Mouse (Mus musculus) gastrocnemius, postnatal 36 days (tissue): Measurements from ENCODE around the gene Six3. TPM values are rescaled to one million over a fixed set of nuclear protein-coding genes. Genes with fewer than 3 reads are reported as not detected.

Experiments
- DNase-seq, 2 experiments: peaks; one replicate each; pipeline ENCODE4 v3.0.0; 2022
- intact Hi-C: fragments of 180-260 bp; cut with DNase I; formaldehyde crosslinking; loops from one replicate; pipeline ENCODE4 v1.15.1; 2025
- long read RNA-seq, 2 experiments: library from polyadenylated mRNA; stranded (forward); transcript quantifications; one replicate each; pipeline ENCODE4 v2.0.0; 2021
- total RNA-seq, 2 experiments: library from RNA; stranded (reverse); gene quantifications; 2 replicates each; pipeline ENCODE4 v1.2.3; 2021

The Six3 gene
- total RNA-seq = not detected
- long read RNA-seq, experiment 1 = 0 reads
- long read RNA-seq, experiment 2 = 0 reads

DNA sequence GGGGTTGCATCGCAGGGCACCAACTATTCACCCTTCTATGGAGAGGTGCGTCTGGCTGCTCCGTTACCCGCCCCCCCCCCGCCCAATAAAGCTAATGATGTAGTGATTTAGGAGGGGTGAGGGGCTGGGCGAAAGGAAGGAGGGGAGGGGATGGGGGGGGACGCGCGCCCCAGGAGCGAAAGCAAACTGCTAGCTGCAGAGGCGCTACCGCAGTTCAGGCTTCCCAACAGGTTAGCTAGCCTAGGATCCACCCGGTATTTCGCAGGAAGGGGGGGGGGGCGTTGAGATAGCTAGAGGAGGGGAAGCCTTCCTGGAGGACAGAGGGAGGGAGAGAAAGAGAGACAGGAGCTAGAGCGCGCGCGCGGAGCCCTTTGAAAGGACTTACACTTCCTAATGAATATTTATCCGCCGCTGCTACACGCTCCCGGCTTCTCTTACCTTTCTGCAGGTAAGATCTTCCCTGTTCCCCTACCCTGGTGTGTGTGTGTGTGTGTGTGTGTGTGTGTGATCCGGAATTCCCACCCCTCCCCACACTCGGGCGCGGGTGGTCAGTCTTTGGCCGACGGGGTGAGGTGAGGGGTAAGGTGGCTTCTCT, at the start of gene Six3:
Six3 (plus strand) TSS at position 343 of the 595 bp plus-strand sequence.
- intact Hi-C loops = no loop called here
- DNase-seq = no peak

DNA sequence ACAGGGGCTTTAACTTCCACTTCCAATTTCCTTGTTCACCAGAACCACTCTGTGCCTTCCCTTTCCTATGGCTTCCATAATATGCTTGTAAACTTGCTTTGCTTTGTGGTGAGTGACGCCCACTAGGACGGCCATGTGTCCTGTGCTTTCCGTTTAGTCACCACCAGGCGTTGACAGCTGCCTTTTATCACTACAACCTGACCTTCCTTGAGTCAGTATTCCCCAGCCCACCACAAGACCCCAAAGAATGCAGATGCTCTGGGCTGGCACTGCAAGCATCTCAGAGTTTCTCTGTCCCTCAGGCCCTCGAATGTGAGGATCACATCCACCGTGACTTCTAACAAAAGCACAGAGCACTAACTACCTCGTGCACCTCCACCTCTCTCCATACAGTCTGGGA, 49.3 kb upstream of the Six3 start:
- intact Hi-C loops = no loop called here
- DNase-seq = no peak

DNA sequence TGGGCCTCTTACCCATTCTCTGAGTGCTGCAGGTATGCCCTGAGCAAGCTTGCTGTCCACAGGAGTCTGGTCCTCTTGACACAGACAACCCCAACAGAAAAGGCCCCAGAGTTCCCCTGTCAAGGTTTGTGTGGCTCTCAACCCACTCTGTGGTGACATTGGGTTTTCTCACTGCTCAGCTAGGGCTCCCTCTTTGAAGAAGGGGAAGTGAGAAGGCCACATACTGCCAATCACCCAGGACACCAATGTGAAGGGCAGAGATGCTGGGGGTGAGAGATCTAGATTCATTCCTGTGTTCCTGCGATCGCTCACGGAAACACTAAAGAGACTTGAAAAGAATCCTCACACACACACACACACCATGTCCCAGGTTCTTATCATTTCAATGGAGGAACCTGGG, 39.4 kb upstream of the Six3 start:
- intact Hi-C loops = no loop called here
- DNase-seq = no peak

DNA sequence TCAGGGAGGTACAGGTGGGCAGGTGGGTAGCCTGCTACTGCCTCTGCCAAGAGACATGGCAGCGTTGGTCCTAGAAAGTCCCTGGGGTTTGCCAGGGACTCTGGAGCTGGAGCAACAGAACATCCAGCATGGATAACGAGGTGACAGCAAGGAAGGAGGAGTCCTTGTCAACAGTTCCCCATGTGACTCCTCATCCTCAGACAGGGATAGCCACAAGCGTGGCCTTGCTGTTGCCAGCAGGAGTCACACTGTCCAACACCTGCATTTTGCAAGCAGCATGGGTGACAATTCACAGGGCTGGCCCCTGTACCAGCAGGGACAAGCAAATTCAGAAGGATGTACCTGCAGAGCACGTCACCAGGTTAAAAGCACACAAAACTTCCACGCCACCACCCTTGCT, 35.1 kb upstream of the Six3 start:
- intact Hi-C loops = no loop called here
- no peak for DNase-seq

DNA sequence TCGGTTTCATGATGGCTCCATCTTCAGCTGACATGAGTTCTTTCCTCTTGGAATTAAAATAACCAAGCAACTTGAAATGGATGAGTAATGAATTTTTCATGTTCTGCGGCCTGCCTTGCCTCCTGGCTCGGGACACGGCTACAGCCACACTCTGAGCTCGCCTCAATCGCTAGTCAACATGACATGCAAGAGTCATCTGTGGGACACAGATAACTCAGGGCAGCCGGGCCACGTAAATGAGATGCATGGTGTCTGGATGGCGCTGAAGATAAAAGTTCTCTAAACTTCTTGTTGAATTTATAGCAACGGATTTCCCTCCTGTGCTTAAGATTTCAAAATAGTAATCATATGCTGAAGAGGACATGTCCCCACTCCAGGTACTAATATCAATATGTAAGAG, 34.1 kb upstream of the Six3 start:
- no peak for DNase-seq
- intact Hi-C loops = no loop called here

DNA sequence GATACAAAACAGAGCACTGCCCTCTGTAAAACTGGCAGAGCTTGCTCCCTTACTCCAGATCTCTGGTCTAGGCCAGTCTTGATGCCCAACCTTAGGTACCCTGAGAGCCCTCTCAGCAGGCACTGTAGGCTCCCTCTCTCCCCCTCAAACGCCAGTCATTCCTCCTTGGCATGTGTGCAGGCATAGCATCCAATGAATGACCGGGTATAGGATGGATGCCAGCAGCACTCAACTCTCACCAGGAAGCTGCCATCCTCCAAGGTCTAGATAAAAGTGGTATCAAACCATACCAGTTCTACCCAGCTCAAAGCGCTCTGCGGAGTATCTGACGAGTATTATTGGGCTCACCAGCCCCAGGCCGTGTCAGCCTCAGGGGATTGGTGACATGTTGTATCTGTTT, 33.2 kb upstream of the Six3 start:
- DNase-seq = no peak

DNA sequence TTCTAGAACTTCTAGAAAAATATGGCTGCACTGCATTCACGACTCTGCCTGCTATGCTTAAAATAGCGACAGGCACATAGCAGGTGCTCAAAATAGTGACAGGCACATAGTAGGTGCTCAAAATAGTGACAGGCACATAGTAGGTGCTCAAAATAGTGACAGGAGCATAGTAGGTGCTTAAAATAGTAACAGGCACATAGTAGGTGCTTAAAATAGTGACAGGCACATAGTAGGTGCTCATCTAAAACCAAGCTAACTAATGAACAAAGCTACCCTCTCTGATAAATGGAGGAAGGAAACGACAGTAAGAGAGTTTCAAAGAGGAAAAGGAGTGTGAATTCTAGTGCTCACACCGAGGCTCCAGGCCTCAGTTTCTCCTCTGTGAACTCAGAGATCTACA, 29.2 kb upstream of the Six3 start:
- DNase-seq = no peak
- intact Hi-C loops = no loop called here

More for the DNA sequence above, 33.2 kb upstream of the Six3 start:
- intact Hi-C loops = no loop called here

DNA sequence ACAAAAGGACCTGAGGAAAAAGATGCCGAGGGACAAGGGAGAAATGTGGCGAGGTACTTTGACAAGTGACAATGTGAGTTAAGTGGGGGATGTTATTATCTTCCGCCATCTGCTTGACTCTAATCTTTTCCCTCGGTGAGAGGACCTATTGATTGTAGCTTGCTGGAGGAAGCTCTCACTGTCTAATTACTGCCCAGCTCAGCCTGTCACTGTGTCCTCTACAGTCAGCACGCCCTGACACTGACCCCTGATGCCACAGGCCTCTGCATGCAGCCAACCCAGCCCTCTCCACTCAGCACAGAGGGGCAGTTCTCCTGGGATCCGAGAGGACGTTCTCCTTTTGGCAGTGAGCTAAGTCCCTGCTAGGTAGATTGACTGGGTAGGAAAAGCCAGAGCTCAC, 28.8 kb upstream of the Six3 start:
- no peak for DNase-seq
- intact Hi-C loops = no loop called here

DNA sequence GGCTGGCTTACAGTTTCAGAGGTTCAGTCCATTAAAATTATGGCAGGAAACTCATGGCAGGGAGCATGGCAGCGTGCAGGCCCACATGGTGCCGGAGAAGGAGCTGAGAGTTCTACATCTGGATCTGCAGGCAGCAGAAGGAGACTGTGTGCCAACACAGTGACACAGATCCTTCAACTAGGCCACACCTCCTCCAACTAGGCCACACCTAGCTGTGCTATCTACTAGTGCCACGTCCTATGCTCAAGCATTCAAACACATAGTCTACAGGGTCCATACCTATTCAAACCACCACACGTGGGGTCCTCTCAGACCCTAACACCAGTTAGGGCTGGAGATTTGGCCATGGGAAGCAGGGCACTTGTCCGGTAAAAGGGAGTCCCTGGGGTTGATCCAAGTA, 27.6 kb upstream of the Six3 start:
- DNase-seq = no peak
- intact Hi-C loops = no loop called here

DNA sequence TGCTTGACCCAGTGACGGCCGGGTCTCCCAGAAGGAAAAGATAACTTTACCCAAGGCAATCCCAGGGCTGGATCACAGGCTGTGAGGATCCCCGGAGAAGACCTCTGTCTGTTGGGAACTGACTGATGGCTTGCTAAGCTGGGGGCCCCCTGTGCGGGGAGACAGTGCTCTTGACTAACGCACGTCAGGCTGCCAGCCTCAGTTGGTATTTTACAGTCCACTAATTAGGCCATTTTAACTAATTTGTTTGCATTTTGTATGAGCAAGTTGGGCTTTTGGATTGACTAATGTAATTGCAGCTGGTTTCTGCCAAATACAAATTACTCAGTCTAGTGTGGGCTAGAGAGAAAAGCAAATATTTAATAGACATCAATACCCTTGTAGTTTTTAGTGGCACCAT, 21.4 kb upstream of the Six3 start:
- DNase-seq = no peak
- intact Hi-C loops = no loop called here

DNA sequence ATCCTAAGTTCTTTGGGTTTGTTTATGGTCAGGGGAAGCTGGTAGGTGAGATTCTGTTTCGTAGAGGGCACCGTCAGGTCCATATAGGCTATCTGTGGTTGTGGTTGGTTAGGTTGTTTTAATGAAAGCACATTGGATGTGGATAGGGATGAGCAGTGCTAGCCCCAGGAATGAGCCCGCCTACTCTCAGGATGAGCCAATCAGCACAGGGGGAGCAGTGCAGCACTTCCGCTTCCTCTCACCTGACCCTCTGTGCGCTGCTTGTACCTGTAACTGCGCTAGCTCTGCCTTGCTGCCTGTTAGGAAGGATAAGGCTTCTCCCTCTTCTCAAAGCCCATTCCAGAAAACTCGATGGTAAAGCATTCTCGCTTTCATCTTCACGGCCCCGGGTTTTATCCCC, 17.6 kb upstream of the Six3 start:
- no peak for DNase-seq
- intact Hi-C loops = no loop called here

DNA sequence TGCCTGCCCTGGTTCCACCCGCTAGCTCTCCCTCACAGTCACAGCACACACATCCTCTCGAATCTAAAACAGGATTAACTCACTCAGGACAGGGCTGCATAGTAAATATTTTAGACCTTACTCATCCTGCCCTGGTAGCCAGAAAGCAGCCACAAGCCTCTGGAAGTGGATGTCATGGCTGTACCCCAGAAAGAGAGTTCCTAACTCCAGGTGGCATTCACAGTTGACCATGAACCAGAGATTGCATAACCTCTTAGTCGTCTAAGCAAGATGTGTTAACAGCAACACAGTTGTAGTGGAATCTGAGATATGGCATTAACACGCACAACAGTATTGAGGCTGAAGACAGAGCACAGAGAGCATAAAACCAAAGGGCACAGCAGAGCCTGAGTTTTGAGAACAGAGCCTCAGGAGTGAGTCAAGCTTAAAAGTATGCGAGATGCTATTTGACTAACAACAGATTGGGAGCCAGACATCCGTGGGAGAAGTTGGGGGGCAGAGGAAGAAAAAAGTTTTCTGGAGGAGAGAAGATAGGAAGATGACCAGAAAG, 17.0 kb upstream of the Six3 start:
- no peak for DNase-seq
- intact Hi-C loops = no loop called here

DNA sequence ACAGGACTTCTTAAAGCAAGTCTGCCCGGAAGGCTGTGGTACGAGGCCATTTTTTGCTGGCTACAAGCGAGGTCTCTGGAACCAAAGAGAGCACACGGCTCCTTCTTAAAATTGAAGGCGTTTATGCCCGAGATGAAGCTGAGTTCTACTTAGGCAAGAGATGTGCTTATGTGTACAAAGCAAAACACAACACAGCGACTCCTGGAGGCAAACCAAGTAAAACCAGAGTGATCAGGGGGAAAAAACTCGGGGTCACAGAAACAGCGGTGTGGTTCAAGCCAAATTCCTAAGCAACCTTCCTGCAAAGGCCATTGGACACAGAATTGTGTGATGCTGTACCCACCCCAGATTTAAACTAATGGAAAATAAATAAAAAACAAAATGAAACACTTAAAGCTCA, 13.9 kb upstream of the Six3 start:
- intact Hi-C loops = no loop called here
- no peak for DNase-seq

DNA sequence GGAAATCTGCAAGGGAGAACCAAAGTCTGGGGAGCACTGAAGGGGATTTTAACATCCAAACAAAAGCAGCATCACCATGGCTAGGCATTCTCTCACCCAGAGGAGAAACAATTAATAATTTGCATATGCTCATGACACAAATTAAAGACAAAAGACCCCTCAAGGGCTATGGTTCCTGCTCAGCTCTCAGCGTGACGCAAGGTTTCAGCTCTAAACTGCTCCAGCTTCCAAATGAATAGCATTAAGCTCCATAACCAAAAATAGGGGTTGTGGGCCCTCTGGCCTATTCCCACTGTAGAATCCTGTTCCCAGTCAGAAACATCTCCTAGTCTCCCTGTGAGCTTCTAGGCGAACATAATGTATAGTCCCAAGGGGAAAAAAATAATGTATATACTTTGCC, 6.9 kb upstream of the Six3 start:
- intact Hi-C loops = no loop called here
- DNase-seq = no peak

DNA sequence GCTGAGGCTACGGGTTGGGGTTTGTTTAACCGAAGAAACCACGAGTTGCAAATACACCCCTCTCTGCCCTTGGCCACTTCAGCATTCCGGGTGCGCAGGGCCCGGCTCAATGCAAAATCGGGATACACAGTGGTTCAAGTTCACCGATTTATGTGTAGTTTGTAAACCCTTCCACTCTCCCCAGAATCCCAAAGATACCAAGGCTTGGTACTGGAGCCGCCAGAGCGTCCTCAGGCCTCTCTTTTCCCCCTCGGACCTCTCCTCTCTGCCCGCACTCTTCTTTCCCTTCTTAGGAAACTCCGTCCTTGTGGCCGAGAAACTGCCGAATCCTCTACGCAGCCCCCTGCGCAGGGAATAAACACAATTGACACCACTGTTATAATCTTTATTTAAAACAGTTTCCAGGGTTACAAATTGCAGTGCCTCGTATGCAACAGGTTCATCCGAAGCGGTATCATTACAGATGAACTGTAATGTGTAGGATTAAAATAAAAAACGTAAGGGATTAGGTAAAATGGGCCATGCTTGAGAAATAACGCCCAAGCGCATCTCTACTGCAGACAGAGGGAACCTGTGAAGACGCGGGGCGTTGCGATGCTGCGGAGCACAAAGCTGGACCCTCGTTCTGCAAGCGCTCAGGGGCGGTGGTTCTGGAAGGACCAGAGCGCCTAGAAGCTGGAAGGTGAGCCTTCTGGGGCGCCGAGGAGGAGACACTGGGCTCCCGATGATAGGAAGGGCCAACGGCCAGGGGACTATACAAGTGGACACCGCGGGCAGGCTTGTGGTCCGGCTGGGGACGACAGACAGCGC, 5.6 kb upstream of the Six3 start:
- DNase-seq = no peak
- intact Hi-C loops = no loop called here

DNA sequence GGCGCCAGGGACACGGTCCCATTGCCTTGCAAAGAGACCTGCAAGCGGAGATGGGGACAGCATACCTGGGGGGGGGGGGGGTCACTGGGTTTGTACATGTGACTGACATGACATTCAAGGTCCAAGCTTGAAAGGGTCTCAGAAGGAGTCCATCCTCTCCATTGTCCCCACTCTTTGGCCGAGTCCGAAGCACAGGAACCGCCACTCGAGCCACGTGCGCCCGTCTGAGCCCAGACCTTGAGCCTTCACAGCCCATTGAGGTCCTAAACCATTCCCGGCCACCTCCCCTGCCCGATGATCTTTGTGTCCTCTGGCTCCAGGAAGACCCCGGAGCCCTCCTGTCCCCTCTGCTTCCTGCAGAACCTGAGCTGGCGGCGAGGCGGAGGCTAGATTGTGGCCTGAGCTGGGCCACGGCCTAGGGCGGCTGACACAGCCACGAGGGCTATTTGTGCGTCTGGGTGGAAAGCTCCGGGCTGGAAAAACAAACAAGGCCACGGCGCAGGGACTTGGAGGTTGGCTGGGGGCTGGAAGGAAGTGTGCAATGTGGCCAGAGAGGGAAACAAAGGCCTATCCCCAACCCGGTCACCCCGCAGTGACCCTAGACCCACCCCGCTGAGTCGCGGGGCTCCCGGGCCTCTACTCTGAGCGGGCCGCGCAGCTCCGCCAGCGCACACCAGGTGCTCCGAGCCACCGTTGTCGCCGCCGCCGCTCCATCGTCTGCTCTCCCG, 4.9 kb upstream of the Six3 start:
- intact Hi-C loops = no loop called here
- no peak for DNase-seq

DNA sequence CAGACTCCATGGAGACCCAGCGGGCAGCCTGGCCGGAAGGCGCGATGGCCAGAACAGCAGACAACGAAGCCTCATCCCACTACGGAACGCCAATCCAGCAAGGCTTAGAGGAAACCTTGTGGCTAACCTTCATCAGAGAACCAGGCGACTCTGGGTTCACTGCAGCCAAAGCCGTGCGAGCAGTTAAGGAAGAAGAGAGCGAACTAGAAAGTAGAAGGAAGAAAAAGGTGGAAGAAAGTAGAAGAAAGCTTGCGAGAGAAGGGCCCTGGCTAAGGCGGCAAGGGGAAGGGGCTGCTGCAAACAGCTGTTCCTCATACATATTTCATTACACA, 4.3 kb upstream of the Six3 start:
- intact Hi-C loops = no loop called here
- DNase-seq = no peak

DNA sequence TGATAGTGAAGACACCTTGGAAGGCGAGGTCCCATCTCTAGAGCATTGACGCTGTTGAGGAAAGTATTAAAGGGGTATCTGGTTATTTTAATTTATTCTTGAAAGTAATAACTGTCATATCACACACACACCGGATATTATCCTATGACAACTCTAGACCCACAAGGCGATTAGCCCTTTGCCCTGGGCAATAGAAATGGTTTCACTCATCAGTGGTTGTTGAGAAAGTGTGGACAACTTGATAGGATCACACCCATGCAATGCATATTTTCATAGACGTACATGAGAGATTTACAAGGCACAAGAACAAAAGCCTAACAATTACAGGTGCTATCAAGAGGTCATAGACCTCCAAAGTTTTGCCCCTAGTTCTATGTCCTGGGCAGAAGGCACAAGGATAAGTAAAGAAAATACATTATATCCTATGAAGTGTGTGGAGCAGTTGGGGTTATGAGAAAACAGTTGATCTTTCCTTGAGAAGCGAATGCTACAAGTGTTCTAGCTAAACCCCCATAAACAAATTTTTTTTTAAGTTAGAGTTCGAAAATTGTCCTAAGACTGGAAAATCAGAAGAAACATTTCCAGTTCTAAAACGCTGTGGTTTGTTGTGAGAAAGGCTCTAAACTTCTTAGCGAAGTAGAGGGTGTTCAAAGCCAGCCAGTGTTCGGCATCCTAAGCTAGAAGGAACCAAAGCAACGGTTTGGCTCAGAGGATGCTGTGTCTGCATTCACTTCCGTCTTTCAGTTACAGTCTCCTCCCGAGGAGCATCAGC, 3.6 kb upstream of the Six3 start:
- no peak for DNase-seq
- intact Hi-C loops = no loop called here

DNA sequence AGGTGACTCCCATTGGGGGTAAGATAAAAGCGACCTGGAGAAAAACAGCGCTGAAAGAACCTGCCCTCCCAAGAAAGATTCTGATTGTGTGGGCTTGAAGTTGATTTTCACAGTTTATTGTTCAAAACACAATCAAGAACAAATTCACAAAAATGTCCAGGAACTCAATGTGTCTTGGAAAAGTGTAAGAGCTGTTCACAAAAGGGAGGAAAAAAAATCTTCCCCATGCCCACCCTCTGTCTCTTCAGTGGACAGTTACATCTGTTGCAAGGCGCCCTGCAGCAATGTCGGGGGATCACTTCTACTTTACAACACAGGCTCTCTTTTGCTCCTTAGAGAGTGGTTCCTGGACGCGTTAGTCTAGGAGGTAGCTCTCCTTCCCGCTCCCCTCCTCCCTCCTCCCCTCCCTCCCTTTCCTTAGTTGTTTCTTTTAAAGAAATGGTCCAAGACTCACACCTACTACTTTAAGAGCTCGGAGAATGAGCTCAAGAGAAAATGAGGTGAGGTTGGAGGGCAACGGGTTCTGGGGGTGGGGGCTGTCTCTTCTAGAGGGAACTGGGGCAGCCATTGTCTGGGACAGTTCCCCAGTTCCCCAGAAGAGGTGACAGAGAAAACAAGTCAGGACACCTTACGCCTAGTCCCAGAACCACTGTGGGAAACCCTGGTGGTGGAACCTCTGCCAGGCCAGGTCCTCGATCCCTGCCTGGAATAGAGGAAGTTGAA, 2.9 kb upstream of the Six3 start:
- no peak for DNase-seq
- intact Hi-C loops = no loop called here
